Mouse (Mus musculus) heart, adult 10 weeks (tissue): Measurements from ENCODE around the gene Gale. TPM values are rescaled to one million over a fixed set of nuclear protein-coding genes. Genes with fewer than 3 reads are reported as not detected.

Source experiments
- polyA plus RNA-seq: library from polyadenylated mRNA; stranded (reverse); fragments of 350-450 nt; fragmentation: Illumina TruSeq; extraction: RNeasy Lipid Tissue Mini Kit (QIAGEN cat#74804); gene quantifications from one replicate; pipeline ENCODE4 v1.2.3, GENCODE M21; 2014; ENCODE audit warnings: low read depth, low replicate concordance

Gale gene
- 3.1 TPM for polyA plus RNA-seq

GRCm38 (mm10) chr4:135963457-135964193 lies at the start of gene Gale:
Gene Gale, plus strand, starts transcription at chr4:135963727.

DNA sequence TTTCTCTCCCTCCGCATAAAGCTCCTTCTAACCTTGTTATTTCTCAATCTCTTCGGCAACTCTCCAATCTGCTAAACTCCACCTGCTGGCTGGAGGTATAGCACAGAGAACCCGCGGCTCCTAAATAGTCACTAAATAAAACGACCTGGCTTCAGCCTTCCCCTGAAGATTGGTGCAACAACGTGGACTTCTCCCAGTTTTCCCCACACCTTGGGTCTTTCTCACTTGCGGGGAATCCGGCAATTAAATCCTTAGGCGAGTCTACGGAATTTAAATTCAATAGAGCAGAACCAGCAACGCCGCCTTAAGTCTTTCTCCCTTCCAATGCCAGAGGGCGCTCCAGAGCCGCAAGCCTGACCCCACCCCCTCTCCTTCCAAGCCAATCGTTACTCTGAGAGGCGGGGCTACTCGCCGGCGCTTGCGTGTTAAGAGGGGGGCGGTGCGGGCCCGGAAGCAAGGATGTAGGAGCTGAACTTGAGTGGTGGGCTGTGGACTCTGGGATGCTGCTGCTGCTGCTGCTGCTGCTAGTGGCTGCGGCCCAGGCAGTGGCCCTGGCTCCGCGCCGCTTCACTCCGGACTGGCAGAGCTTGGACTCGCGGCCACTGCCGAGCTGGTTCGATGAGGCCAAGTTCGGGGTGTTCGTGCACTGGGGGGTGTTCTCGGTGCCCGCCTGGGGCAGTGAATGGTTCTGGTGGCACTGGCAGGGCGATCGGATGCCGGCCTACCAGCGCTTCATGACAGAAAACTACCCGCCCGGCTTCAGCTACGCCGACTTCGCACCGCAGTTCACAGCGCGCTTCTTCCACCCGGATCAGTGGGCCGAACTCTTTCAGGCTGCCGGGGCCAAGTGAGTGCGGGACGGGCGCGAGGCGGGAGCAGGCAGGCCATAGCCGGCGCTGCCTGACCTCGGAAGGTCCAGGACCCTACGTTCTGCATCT lies 43.0 kb upstream of the Gale start, which contains the start of gene Fuca1:
Gene Fuca1, plus strand, starts transcription at position 432 of the 938 bp plus-strand sequence.

DNA sequence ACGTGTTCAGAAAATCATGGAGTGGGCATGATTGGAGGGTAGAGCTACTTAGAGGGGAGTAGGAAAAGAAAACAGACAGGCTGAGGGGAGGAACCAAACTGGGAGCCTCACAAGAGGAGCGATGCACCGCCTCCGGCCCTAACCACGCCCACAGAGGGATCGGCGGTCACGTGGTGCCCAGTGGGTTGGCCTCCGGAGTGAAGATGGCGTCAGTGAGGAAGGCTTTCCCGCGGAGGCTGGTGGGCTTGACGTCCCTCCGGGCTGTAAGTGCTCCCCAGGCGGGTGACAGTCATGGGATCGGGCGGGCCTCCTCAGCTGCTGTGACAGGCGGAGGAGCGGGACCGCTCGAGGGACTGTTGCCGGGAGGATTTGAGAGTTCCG lies 17.3 kb upstream of the Gale start, which contains the start of gene Hmgcl:
Gene Hmgcl, plus strand, starts transcription at position 171 of the 381 bp plus-strand sequence.

DNA sequence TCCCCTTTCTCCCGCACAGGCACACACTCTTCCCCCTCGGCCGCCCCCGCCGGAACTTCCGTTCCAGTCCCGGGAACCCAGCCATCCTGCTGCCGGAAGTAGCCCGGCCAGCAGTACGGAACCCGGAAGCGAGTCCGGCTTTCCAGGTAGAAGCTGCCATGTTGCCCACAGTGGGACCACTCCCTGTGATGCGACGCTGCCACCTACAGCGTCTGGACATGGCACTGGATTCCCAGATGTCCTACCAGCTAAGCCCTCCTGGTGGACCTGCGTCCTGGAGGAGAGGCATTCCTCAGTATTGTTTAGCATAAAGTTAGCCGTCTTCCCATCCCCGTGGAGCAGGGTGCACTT lies 9.0 kb downstream of the Gale start, which contains the start of gene Lypla2:
Gene Lypla2, minus strand, starts transcription at position 71 of the 351 bp plus-strand sequence.

GRCm38 (mm10) chr4:135986943-135987710 lies 23.6 kb downstream of the Gale start, which contains the start of gene Pithd1:
Gene Pithd1, minus strand, starts transcription at chr4:135987264.

Other genes starting within 250 kb of the Gale start
- 0.24 TPM for gene Il22ra1, start 235.6 kb upstream of the Gale start, polyA plus RNA-seq
- 3.5 TPM for gene Myom3, start 204.0 kb upstream of the Gale start, polyA plus RNA-seq
- gene Srsf10, start 108.0 kb upstream of the Gale start, polyA plus RNA-seq = 60.1 TPM
- 86.5 TPM for gene Pnrc2, start 89.9 kb upstream of the Gale start, polyA plus RNA-seq
- 0.10 TPM for gene Cnr2, start 68.3 kb upstream of the Gale start, polyA plus RNA-seq
- 40.8 TPM for gene Fuca1, start 43.0 kb upstream of the Gale start, polyA plus RNA-seq
- 76.1 TPM for gene Hmgcl, start 17.3 kb upstream of the Gale start, polyA plus RNA-seq
- gene Lypla2, start 8.9 kb downstream of the Gale start, polyA plus RNA-seq = 44.9 TPM
- gene Pithd1, start 23.5 kb downstream of the Gale start, polyA plus RNA-seq = 22.3 TPM
- gene Eloa, start 58.0 kb downstream of the Gale start, polyA plus RNA-seq = 23.9 TPM
- 578 TPM for gene Rpl11, start 89.7 kb downstream of the Gale start, polyA plus RNA-seq
- 91.9 TPM for gene Id3, start 179.8 kb downstream of the Gale start, polyA plus RNA-seq
- gene E2f2, start 208.7 kb downstream of the Gale start, polyA plus RNA-seq = not detected
- gene Asap3, start 242.6 kb downstream of the Gale start, polyA plus RNA-seq = 7.4 TPM